Mouse (Mus musculus) lung, embryonic 15.5 days (tissue): ENCODE results near the gene Babam2. TPM values are rescaled to one million over a fixed set of nuclear protein-coding genes. Genes with fewer than 3 reads are reported as not detected.
A peak's percentile ranks its signal among the peaks of the same experiment; 100 is the strongest.

Experiments used
- ATAC-seq: fragments of 200-750 bp; cut with Nextera tagmentation; 2 replicates; pipeline ENCODE4 v1.8.0; 2017; ENCODE audit warnings: moderate number of reproducible peaks, borderline replicate concordance; ENCODE audit not compliant: low FRiP score, low TSS enrichment; ENCODE audit errors: extremely low read depth
- H3K27ac ChIP-seq: fragments of 300-500 bp; sonication (generic); 2 replicates; pipeline ENCODE4 v1.5.1; 2015; ENCODE audit warnings: moderate library complexity, mild to moderate bottlenecking, inconsistent platforms
- H3K27me3 ChIP-seq: fragments of 300-500 bp; sonication (generic); 2 replicates; pipeline ENCODE4 v1.6.1; 2015; ENCODE audit warnings: inconsistent platforms
- H3K36me3 ChIP-seq: fragments of 300-500 bp; sonication (generic); 2 replicates; pipeline ENCODE4 v1.6.1; 2015; ENCODE audit warnings: inconsistent platforms
- H3K4me1 ChIP-seq: fragments of 300-500 bp; sonication (generic); 2 replicates; pipeline ENCODE4 v1.6.1; 2015; ENCODE audit warnings: inconsistent platforms
- H3K4me2 ChIP-seq: fragments of 300-500 bp; sonication (generic); 2 replicates; pipeline ENCODE4 v1.6.1; 2015; ENCODE audit warnings: inconsistent platforms, mild to moderate bottlenecking, moderate library complexity
- H3K4me3 ChIP-seq: fragments of 300-500 bp; sonication (generic); 2 replicates; pipeline ENCODE4 v1.5.1; 2015; ENCODE audit warnings: mild to moderate bottlenecking, inconsistent platforms
- H3K9ac ChIP-seq: fragments of 300-500 bp; sonication (generic); 2 replicates; pipeline ENCODE4 v1.6.1; 2015; ENCODE audit warnings: inconsistent platforms
- H3K9me3 ChIP-seq: fragments of 300-500 bp; sonication (generic); 2 replicates; pipeline ENCODE4 v1.6.1; 2016; ENCODE audit warnings: inconsistent platforms
- WGBS: fragments of 180-500 bp; shearing (Covaris S2); methylation state at CpG from one replicate; pipeline ENCODE4 v1.1.7; 2015; 5-methylcytosine and 5-hydroxymethylcytosine counted together
- polyA plus RNA-seq: library from polyadenylated mRNA; unstranded; fragments of >200 nt; fragmentation: Nextera tagmentation; extraction: Ambion mirVana; gene quantifications from 2 replicates; pipeline ENCODE4 v1.2.1, GENCODE M21; 2015

Gene Babam2
- polyA plus RNA-seq, 1 experiment from 2014 or later: 59.9 TPM

- Histone ChIP-seq H3K4me1 (peaks cover 23% of the 10 kb centered on the region), H3K4me2 (no peak overlapping the region), H3K27ac (no peak overlapping the region), H3K27me3 (no peaks in the 10 kb centered on the region), H3K4me3 (no peak overlapping the region), H3K36me3 (no peaks in the 10 kb centered on the region), H3K9me3 (no peaks in the 10 kb centered on the region), H3K9ac (no peak overlapping the region)
- WGBS: 79% methylated on average over 12 of the region's 12 CpGs
- ATAC-seq: no peak
Measured at GRCm38 (mm10) chr5:32104119-32104990, 406.9 kb downstream of the Babam2 start.

- Histone ChIP-seq H3K36me3 (no peaks in the 10 kb centered on the region), H3K4me2 (no peak overlapping the region)
Measured at GRCm38 (mm10) chr5:32106473-32107140, 409.1 kb downstream of the Babam2 start.

GRCm38 (mm10) chr5:32110651-32111050, 413.2 kb downstream of the Babam2 start:
- no peak overlapping the region for H3K4me2 ChIP-seq
- H3K9me3 ChIP-seq: no peaks in the 10 kb centered on the region
- H3K27ac ChIP-seq: no peak overlapping the region
- H3K4me3 ChIP-seq: no peak overlapping the region
- no peak overlapping the region for H3K9ac ChIP-seq
- WGBS: 42% methylated on average over 4 of the region's 4 CpGs
- ATAC-seq: no peak
- no peaks in the 10 kb centered on the region; the same call in 1 of the 2 replicates for H3K4me1 ChIP-seq
- no peaks in the 10 kb centered on the region for H3K27me3 ChIP-seq
- H3K36me3 ChIP-seq: no peaks in the 10 kb centered on the region

More at GRCm38 (mm10) chr5:32106473-32107140, 409.1 kb downstream of the Babam2 start:
- no peak for ATAC-seq
- Histone ChIP-seq H3K4me3 (no peak overlapping the region), H3K27me3 (no peaks in the 10 kb centered on the region), H3K9me3 (no peaks in the 10 kb centered on the region), H3K4me1 (peaks cover 22% of the 10 kb centered on the region), H3K27ac (no peak overlapping the region), H3K9ac (no peak overlapping the region)
- 78% methylated on average over 5 of the region's 5 CpGs for WGBS

DNA sequence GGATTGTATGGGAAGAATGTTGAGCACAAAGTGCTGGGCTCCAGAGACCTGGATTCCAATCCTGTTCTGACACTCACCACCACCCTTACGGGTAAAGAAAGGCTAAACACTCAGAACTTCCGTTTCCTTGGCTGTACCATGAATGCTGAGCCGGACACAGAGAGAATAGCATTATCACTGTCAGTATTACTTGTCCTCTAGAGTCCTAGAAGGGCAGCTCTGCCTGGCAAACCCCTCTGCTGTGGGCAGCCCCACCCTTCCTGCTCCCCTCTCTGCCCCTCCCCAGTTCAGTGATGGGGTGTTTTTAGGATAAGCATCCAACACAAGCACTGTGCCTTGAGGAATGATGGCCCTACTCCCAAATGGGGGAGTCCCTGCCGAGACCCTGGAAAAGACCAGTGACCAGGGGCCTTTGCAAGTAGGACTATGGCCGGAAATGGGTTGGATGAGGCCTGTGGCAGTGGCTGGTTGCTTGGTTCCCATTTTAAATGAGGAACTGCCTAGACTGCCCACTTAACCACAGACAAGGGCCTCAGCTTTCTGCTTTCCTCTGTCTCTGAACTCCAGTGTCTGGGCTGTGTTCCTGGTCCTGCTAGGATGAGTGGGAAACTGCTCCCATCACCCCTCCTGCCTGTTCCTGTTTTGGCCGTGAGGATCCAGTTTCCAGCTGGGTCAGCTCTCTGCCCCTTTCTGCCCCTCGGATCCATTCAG, 414.9 kb downstream of the Babam2 start:
- H3K27me3 ChIP-seq: no peaks in the 10 kb centered on the region
- no peak overlapping the region for H3K4me3 ChIP-seq
- ATAC-seq: no peak
- no peaks in the 10 kb centered on the region for H3K9me3 ChIP-seq
- H3K4me2 ChIP-seq: no peak overlapping the region
- WGBS: 73% methylated on average over 7 of the region's 7 CpGs
- H3K36me3 ChIP-seq: no peaks in the 10 kb centered on the region
- H3K27ac ChIP-seq: no peak overlapping the region
- H3K4me1 ChIP-seq: no peaks in the 10 kb centered on the region; the same call in 1 of the 2 replicates
- H3K9ac ChIP-seq: no peak overlapping the region

DNA sequence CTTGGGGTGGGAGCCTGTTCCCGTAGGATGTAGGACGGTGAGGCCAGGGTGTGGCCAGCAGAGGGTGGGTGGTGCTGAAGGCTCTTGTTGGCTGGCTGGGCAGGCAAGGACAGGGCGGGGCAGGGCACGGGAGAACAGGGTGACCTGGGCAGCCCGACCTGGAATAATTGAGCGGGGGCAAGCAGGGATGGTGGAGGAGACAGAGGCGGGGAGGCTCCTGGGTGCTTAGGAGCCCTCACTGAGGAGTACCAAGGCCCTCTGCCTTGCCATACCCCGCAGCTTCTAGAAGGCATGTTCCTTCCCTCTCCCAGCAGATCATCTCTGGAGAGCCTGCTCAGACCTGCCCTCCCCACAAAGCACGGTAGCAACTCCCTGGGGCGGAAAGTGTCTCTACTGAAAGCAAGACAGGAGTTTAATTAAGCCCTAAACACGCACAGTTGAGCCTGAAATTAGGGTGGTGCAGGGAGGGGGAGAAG, 423.5 kb downstream of the Babam2 start:
- Histone ChIP-seq H3K9ac (no peak overlapping the region), H3K9me3 (no peaks in the 10 kb centered on the region), H3K4me1 (0 out of 2 replicates have a peak, but pooled peaks cover 4% of the 10 kb centered on the region), H3K27ac (no peak overlapping the region), H3K36me3 (no peaks in the 10 kb centered on the region), H3K4me2 (no peak overlapping the region), H3K27me3 (no peaks in the 10 kb centered on the region), H3K4me3 (no peak overlapping the region)
- 53% methylated on average over 11 of the region's 11 CpGs for whole genome bisulfite sequencing
- no peak for ATAC-seq

- WGBS: 82% methylated on average over 6 of the region's 6 CpGs
- H3K36me3 ChIP-seq: no peaks in the 10 kb centered on the region
- H3K4me2 ChIP-seq: no peak overlapping the region
- H3K4me1 ChIP-seq: 0 out of 2 replicates have a peak, but pooled peaks cover 4% of the 10 kb centered on the region
- H3K27ac ChIP-seq: no peak overlapping the region
- ATAC-seq: no peak
- H3K9me3 ChIP-seq: no peaks in the 10 kb centered on the region
- no peak overlapping the region for H3K9ac ChIP-seq
- no peak overlapping the region for H3K4me3 ChIP-seq
- no peaks in the 10 kb centered on the region for H3K27me3 ChIP-seq
Measured at GRCm38 (mm10) chr5:32121936-32122335, 424.5 kb downstream of the Babam2 start.

- no peak for ATAC-seq
- Histone ChIP-seq H3K27ac (no peak overlapping the region), H3K4me1 (0 out of 2 replicates have a peak, but pooled peaks cover 4% of the 10 kb centered on the region), H3K4me2 (no peak overlapping the region), H3K9ac (no peak overlapping the region), H3K36me3 (no peaks in the 10 kb centered on the region), H3K4me3 (no peak overlapping the region), H3K27me3 (no peaks in the 10 kb centered on the region), H3K9me3 (no peaks in the 10 kb centered on the region)
- WGBS: 72% methylated on average over 5 of the region's 5 CpGs
Measured at GRCm38 (mm10) chr5:32122363-32122762, 424.9 kb downstream of the Babam2 start.

GRCm38 (mm10) chr5:32124957-32125356, 427.5 kb downstream of the Babam2 start:
- Histone ChIP-seq H3K27me3 (no peaks in the 10 kb centered on the region), H3K4me3 (no peak overlapping the region), H3K9ac (no peak overlapping the region), H3K9me3 (no peaks in the 10 kb centered on the region), H3K4me1 (0 out of 2 replicates have a peak, but pooled peaks cover 13% of the 10 kb centered on the region), H3K27ac (no peak overlapping the region), H3K4me2 (no peak overlapping the region), H3K36me3 (no peaks in the 10 kb centered on the region)
- 78% methylated on average over 6 of the region's 6 CpGs for WGBS
- no peak for ATAC-seq

DNA sequence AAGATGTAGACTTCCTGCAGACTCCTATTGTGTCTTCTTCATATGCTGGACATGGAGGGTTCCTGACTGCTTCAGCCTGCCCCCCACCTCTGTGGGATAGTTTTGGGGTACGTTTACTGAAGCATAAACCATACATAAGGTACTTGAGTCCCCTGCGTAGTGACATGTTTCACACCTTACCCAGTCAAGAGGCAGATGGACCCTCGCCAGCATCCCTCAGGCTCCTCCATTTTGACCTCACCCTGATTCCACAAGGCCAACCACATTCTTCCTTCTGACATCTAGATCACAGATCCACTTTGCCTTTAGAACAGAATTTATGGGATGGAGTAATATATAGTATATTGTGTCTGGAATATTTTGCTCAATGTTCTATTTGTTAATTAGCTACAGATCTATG, 429.7 kb downstream of the Babam2 start:
- Histone ChIP-seq H3K27ac (no peak overlapping the region), H3K36me3 (no peaks in the 10 kb centered on the region), H3K4me1 (peaks cover 9% of the 10 kb centered on the region; the same call in 1 of the 2 replicates), H3K4me2 (no peak overlapping the region), H3K4me3 (no peak overlapping the region), H3K9ac (no peak overlapping the region), H3K9me3 (no peaks in the 10 kb centered on the region), H3K27me3 (no peaks in the 10 kb centered on the region)
- no peak for ATAC-seq
- 66% methylated on average over 3 of the region's 3 CpGs for WGBS

DNA sequence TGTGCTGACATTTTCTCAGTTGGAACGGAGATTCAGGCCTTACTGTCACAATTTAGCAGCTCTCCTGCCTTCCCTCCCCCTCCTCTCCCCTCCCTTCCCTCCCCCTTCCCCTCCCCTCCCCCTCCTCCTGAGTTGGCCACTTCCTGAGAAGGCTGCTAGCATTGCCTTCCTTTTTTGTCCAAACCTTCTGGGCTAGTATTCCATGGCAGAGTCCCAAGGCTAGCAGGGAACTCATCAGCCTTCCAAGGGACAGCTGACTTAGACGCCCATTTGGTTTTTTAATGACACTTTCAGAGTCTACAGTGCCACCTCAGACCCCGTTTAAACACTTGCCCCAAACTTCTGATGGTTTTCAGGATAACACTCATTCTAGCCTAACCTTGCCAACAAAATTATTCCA, 430.4 kb downstream of the Babam2 start:
- Histone ChIP-seq H3K27me3 (no peaks in the 10 kb centered on the region), H3K9me3 (no peaks in the 10 kb centered on the region), H3K4me1 (peaks cover 11% of the 10 kb centered on the region; the same call in 1 of the 2 replicates), H3K36me3 (no peaks in the 10 kb centered on the region), H3K4me2 (no peak overlapping the region), H3K4me3 (no peak overlapping the region), H3K9ac (no peak overlapping the region), H3K27ac (no peak overlapping the region)
- ATAC-seq: no peak
- WGBS: 25% methylated on average over 3 of the region's 3 CpGs

DNA sequence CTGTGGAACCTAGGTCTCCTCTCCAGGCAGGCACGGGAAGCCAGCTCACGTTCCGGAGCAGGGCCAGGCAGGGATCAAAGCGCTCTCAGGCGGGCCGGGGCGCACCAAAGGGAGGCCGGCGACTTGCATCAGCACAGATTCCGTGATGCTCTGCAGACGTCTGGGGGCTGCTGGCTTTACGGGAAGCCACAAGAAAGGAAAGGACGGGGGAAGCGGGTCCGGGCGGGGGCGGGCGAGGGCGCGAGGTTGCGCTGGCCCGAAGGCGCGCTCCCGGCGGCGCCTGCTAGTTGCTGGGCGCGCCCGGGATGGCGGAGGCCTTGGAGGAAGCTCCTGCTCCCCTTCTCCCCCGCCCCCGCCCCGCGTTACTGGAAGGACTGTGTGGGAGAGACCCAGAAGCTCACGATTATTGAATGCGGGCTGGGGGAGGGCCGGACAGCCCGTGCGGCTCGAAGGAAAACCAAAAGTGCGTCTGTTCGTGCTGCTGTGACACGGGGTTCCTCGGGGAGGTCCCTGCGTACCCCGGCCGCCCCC, 435.6 kb downstream of the Babam2 start:
- peak overlapping the region; percentile 99 for H3K27ac ChIP-seq
- no peaks in the 10 kb centered on the region for H3K36me3 ChIP-seq
- peaks cover 23% of the 10 kb centered on the region for H3K4me1 ChIP-seq
- peak overlapping the region; percentile 92 for H3K4me2 ChIP-seq
- H3K9me3 ChIP-seq: no peaks in the 10 kb centered on the region
- peak overlapping the region; percentile 63 for H3K9ac ChIP-seq
- 0 out of 2 replicates have a peak, but pooled peaks have one; percentile 4 for ATAC-seq
- no peaks in the 10 kb centered on the region for H3K27me3 ChIP-seq
- peak overlapping the region; percentile 63 for H3K4me3 ChIP-seq
- WGBS: 0% methylated on average over 43 of the region's 48 CpGs
